Mouse (Mus musculus) right cerebral cortex, postnatal 36 days (tissue): Measurements from ENCODE around the gene Skida1.
"Not testable (repeated sequence)": the region's sequence is repeated elsewhere in the genome, so short reads cannot be mapped to it uniquely, and the experiment has no call there.

Source experiments
- DNase-seq, 2 experiments: peaks; one replicate each; pipeline ENCODE4 v3.0.0; 2022; ENCODE audit warnings: low spot score in 2 of 2, mixed read lengths in 1 of 2

Skida1 gene

GRCm38 (mm10) chr2:18048453-18049075, at the start of gene Skida1:
TSS of gene Skida1 (minus strand) at chr2:18049051.
- DNase-seq: no peak

- no peak for DNase-seq
Measured at GRCm38 (mm10) chr2:18095804-18096203, 47.0 kb upstream of the Skida1 start.

- no peak for DNase-seq
Measured at GRCm38 (mm10) chr2:18094319-18094718, 45.5 kb upstream of the Skida1 start.

GRCm38 (mm10) chr2:18093858-18094257, 45.0 kb upstream of the Skida1 start:
- DNase-seq: no peak

GRCm38 (mm10) chr2:18087695-18088094, 38.8 kb upstream of the Skida1 start:
- DNase-seq: not testable (repeated sequence)

GRCm38 (mm10) chr2:18080182-18080860, 31.5 kb upstream of the Skida1 start:
- no peak for DNase-seq

- DNase-seq: no peak
Measured at GRCm38 (mm10) chr2:18071947-18072346, 23.1 kb upstream of the Skida1 start.

GRCm38 (mm10) chr2:18068071-18068796, 19.4 kb upstream of the Skida1 start:
- DNase-seq: no peak

GRCm38 (mm10) chr2:18066436-18066835, 17.6 kb upstream of the Skida1 start:
- DNase-seq: no peak

- DNase-seq: no peak
Measured at GRCm38 (mm10) chr2:18065708-18066030, 16.8 kb upstream of the Skida1 start.

- DNase-seq: peak; percentile 52 to 58
Measured at GRCm38 (mm10) chr2:18064941-18065707, 16.3 kb upstream of the Skida1 start.

GRCm38 (mm10) chr2:18064356-18064858, 15.6 kb upstream of the Skida1 start:
- peak; percentile 88 to 89 for DNase-seq

- peak; percentile 32 to 43 for DNase-seq
Measured at GRCm38 (mm10) chr2:18063763-18064251, 15.0 kb upstream of the Skida1 start.

- DNase-seq: no peak
Measured at GRCm38 (mm10) chr2:18060396-18060795, 11.5 kb upstream of the Skida1 start.

- DNase-seq: no peak
Measured at GRCm38 (mm10) chr2:18059891-18060290, 11.0 kb upstream of the Skida1 start.

- no peak for DNase-seq
Measured at GRCm38 (mm10) chr2:18059063-18059462, 10.2 kb upstream of the Skida1 start.

- no peak for DNase-seq
Measured at GRCm38 (mm10) chr2:18058146-18058708, 9.4 kb upstream of the Skida1 start.

GRCm38 (mm10) chr2:18057336-18058145, 8.7 kb upstream of the Skida1 start:
- DNase-seq: peak; percentile 39 to 57

GRCm38 (mm10) chr2:18056786-18057255, 8.0 kb upstream of the Skida1 start:
- peak; percentile 81 to 83 for DNase-seq
